Mouse (Mus musculus): Measurements from ENCODE around the gene Gm20388.

Gm20388 gene

GRCm38 (mm10) chr8:121749501-121749900, 1838.9 kb downstream of the Gm20388 start:
- no peak for DNase-seq (ENCODE audit: low spot score in 2 of 2)

- DNase-seq (ENCODE audit: low spot score in 2 of 2) = no peak
Measured at GRCm38 (mm10) chr8:121750512-121750911, 1839.9 kb downstream of the Gm20388 start.

- DNase-seq (ENCODE audit: low spot score in 2 of 2) = peak in 1 of 2 experiments; percentile 14
Measured at GRCm38 (mm10) chr8:121751407-121751806, 1840.8 kb downstream of the Gm20388 start.

- DNase-seq (ENCODE audit: low spot score in 2 of 2) = no peak
Measured at GRCm38 (mm10) chr8:121758470-121758869, 1847.8 kb downstream of the Gm20388 start.

- no peak for DNase-seq (ENCODE audit: low spot score in 2 of 2)
Measured at GRCm38 (mm10) chr8:121760484-121760883, 1849.8 kb downstream of the Gm20388 start.

- DNase-seq (ENCODE audit: low spot score in 2 of 2) = no peak
Measured at GRCm38 (mm10) chr8:121761480-121761879, 1850.8 kb downstream of the Gm20388 start.

GRCm38 (mm10) chr8:121762999-121763699, 1852.5 kb downstream of the Gm20388 start:
- DNase-seq (ENCODE audit: low spot score in 2 of 2) = no peak

- no peak for DNase-seq (ENCODE audit: low spot score in 2 of 2)
Measured at GRCm38 (mm10) chr8:121763700-121764013, 1853.0 kb downstream of the Gm20388 start.

- DNase-seq (ENCODE audit: low spot score in 2 of 2) = no peak
Measured at GRCm38 (mm10) chr8:121765594-121766138, 1855.0 kb downstream of the Gm20388 start.

GRCm38 (mm10) chr8:121769095-121769494, 1858.5 kb downstream of the Gm20388 start:
- DNase-seq (ENCODE audit: low spot score in 2 of 2) = no peak

GRCm38 (mm10) chr8:121769621-121770020, 1859.0 kb downstream of the Gm20388 start:
- DNase-seq (ENCODE audit: low spot score in 2 of 2) = no peak

GRCm38 (mm10) chr8:121770845-121771752, 1860.5 kb downstream of the Gm20388 start:
- DNase-seq (ENCODE audit: low spot score in 2 of 2) = no peak

- DNase-seq (ENCODE audit: low spot score in 2 of 2) = no peak
Measured at GRCm38 (mm10) chr8:121773876-121774275, 1863.2 kb downstream of the Gm20388 start.

GRCm38 (mm10) chr8:121782493-121782892, 1871.9 kb downstream of the Gm20388 start:
- DNase-seq (ENCODE audit: low spot score in 2 of 2) = no peak

GRCm38 (mm10) chr8:121786542-121786941, 1875.9 kb downstream of the Gm20388 start:
- no peak for DNase-seq (ENCODE audit: low spot score in 2 of 2)

- DNase-seq (ENCODE audit: low spot score in 2 of 2) = no peak
Measured at GRCm38 (mm10) chr8:121788786-121789185, 1878.1 kb downstream of the Gm20388 start.

- no peak for DNase-seq (ENCODE audit: low spot score in 2 of 2)
Measured at GRCm38 (mm10) chr8:121792159-121792558, 1881.5 kb downstream of the Gm20388 start.

- DNase-seq (ENCODE audit: low spot score in 2 of 2) = no peak
Measured at GRCm38 (mm10) chr8:121792627-121793026, 1882.0 kb downstream of the Gm20388 start.

- DNase-seq (ENCODE audit: low spot score in 2 of 2) = no peak
Measured at GRCm38 (mm10) chr8:121794151-121794550, 1883.5 kb downstream of the Gm20388 start.

GRCm38 (mm10) chr8:121795461-121795860, 1884.8 kb downstream of the Gm20388 start:
- no peak for DNase-seq (ENCODE audit: low spot score in 2 of 2)

GRCm38 (mm10) chr8:121796406-121796805, 1885.8 kb downstream of the Gm20388 start:
- no peak for DNase-seq (ENCODE audit: low spot score in 2 of 2)

- no peak for DNase-seq (ENCODE audit: low spot score in 2 of 2)
Measured at GRCm38 (mm10) chr8:121798401-121798800, 1887.8 kb downstream of the Gm20388 start.

GRCm38 (mm10) chr8:121804829-121805228, 1894.2 kb downstream of the Gm20388 start:
- DNase-seq (ENCODE audit: low spot score in 2 of 2) = no peak

Data from urinary bladder, adult 18-20 months (tissue).